Mouse (Mus musculus) heart, adult 2 months (tissue): ENCODE data around the gene Dpp4.

Experiments
- CTCF ChIP-seq: fragments of 200-600 bp; IDR thresholded peaks from 2 replicates; pipeline ENCODE4 v1.8.1; 2022; ENCODE audit warnings: antibody characterized with exemption, mild to moderate bottlenecking, moderate library complexity
- EP300 ChIP-seq: fragments of 200-500 bp; IDR thresholded peaks from 2 replicates; pipeline ENCODE4 v1.6.1; 2011; ENCODE audit warnings: low read depth, low read length, control low read depth; ENCODE audit not compliant: insufficient read depth
- POLR2A ChIP-seq: fragments of 200-500 bp; IDR thresholded peaks from 2 replicates; pipeline ENCODE4 v1.6.1; 2011; ENCODE audit warnings: mild to moderate bottlenecking, low read depth, low read length, control low read depth; ENCODE audit not compliant: insufficient read depth

DNA sequence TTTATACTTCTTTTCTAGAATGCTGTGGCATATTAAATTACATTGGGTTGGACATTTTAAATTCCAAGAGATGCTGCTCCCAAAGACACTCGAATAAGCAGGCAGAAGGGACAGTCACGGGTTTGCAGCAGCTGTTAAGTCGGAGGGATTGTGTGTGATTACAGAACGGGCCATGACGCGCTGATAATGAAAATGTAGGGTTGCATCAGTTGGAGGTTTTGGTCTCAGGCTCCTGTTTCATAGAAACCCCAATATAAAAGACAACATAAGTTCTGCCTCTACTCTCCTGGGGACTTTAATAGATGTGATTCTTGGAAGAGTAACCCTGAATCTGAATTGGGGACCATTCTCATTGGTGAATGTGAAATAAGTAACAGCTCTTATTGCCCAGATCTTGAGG is 38.3 kb upstream of the Dpp4 start:
- TF ChIP-seq CTCF (no peak), EP300 (no peak), POLR2A (no peak)
